Mouse (Mus musculus): ENCODE measurements around the gene Acoxl. TPM values are rescaled to one million over a fixed set of nuclear protein-coding genes. Genes with fewer than 3 reads are reported as not detected.
A peak's percentile ranks its signal among the peaks of the same experiment; 100 is the strongest.

The Acoxl gene
- total RNA-seq, 2 experiments from 2014 or later: not detected

GRCm38 (mm10) chr2:127894890-127895289, 56.2 kb downstream of the Acoxl start:
- no peak for DNase-seq (ENCODE audit: low spot score in 2 of 2)

GRCm38 (mm10) chr2:127897718-127898117, 59.0 kb downstream of the Acoxl start:
- no peak for DNase-seq (ENCODE audit: low spot score in 2 of 2)

GRCm38 (mm10) chr2:127904918-127905317, 66.2 kb downstream of the Acoxl start:
- no peak for DNase-seq (ENCODE audit: low spot score in 2 of 2)

GRCm38 (mm10) chr2:127906973-127907678, 68.5 kb downstream of the Acoxl start:
- DNase-seq (ENCODE audit: low spot score in 2 of 2): no peak

GRCm38 (mm10) chr2:127907679-127908042, 69.0 kb downstream of the Acoxl start:
- no peak for DNase-seq (ENCODE audit: low spot score in 2 of 2)

- no peak for DNase-seq (ENCODE audit: low spot score in 2 of 2)
Observed at GRCm38 (mm10) chr2:127908881-127909280, 70.2 kb downstream of the Acoxl start.

- DNase-seq (ENCODE audit: low spot score in 2 of 2): peak in 1 of 2 experiments; percentile 34
Observed at GRCm38 (mm10) chr2:127909790-127910189, 71.1 kb downstream of the Acoxl start.

- DNase-seq (ENCODE audit: low spot score in 2 of 2): no peak
Observed at GRCm38 (mm10) chr2:127911579-127911978, 72.9 kb downstream of the Acoxl start.

- no peak for DNase-seq (ENCODE audit: low spot score in 2 of 2)
Observed at GRCm38 (mm10) chr2:127914047-127914446, 75.4 kb downstream of the Acoxl start.

GRCm38 (mm10) chr2:127916804-127917410, 78.2 kb downstream of the Acoxl start:
- DNase-seq (ENCODE audit: low spot score in 2 of 2): no peak

GRCm38 (mm10) chr2:127919740-127920139, 81.1 kb downstream of the Acoxl start:
- DNase-seq (ENCODE audit: low spot score in 2 of 2): no peak

- DNase-seq (ENCODE audit: low spot score in 2 of 2): no peak
Observed at GRCm38 (mm10) chr2:127922036-127922901, 83.6 kb downstream of the Acoxl start.

- DNase-seq (ENCODE audit: low spot score in 2 of 2): no peak
Observed at GRCm38 (mm10) chr2:127923077-127923680, 84.5 kb downstream of the Acoxl start.

- DNase-seq (ENCODE audit: low spot score in 2 of 2): no peak
Observed at GRCm38 (mm10) chr2:127926679-127927324, 88.1 kb downstream of the Acoxl start.

- DNase-seq (ENCODE audit: low spot score in 2 of 2): no peak
Observed at GRCm38 (mm10) chr2:127927452-127928273, 89.0 kb downstream of the Acoxl start.

GRCm38 (mm10) chr2:127928279-127928678, 89.6 kb downstream of the Acoxl start:
- DNase-seq (ENCODE audit: low spot score in 2 of 2): no peak

GRCm38 (mm10) chr2:127928871-127929270, 90.2 kb downstream of the Acoxl start:
- DNase-seq (ENCODE audit: low spot score in 2 of 2): no peak

GRCm38 (mm10) chr2:127929939-127930715, 91.5 kb downstream of the Acoxl start:
- DNase-seq (ENCODE audit: low spot score in 2 of 2): no peak

- no peak for DNase-seq (ENCODE audit: low spot score in 2 of 2)
Observed at GRCm38 (mm10) chr2:127931576-127931975, 92.9 kb downstream of the Acoxl start.

Data from layer of hippocampus, postnatal 14 days (tissue).